22 mouse cellular contexts compared by ENCODE assay signal in genomic region chr2:14846727-14847126, GRCm38 (mm10).
DNase-seq lines count a peak whose midpoint lies in the region; ATAC-seq lines count a peak whose summit lies in the region.
"Had no signal": no experiment of that assay in that cellular context is flagged by ENCODE, and none has a peak within 500 bp of the region (broad histone marks: within the 10 kb centered on the region; RNA-seq: fewer than 3 reads in every experiment).

No protein-coding gene starts in this region.

- no peak for DNase-seq in forebrain, embryonic 11.5 days (ENCODE audit: low spot score)
- DNase-seq in heart, adult 11 months: peak; percentile 27
- no peak for DNase-seq in heart, adult 9 months (ENCODE audit: low spot score in 2 of 2)
- peak; percentile 39 for DNase-seq in brain, embryonic 18.5 days (ENCODE audit: low read depth, low spot score)
- DNase-seq: adrenal gland, adult 2 months; adrenal gland, postnatal 14 days; cerebellum, adult 11 months; cerebellum, adult 2 months; cerebellum, adult 9-11 months; cerebellum, postnatal 25 days; gastrocnemius, postnatal 25 days; heart, adult 2 months; kidney, adult 2 months had no signal

- no peaks in the 10 kb centered on the region for H3K4me1 ChIP-seq in forebrain, embryonic 16.5 days (replicated peaks; ENCODE audit: control insufficient read depth, insufficient read depth, low read length)
- H3K4me1 ChIP-seq in forebrain, embryonic 11.5 days (replicated peaks; ENCODE audit: control insufficient read depth, insufficient read depth, low read length): no peaks in the 10 kb centered on the region
- H3K4me1 ChIP-seq: embryonic facial prominence, embryonic 12.5 days; embryonic facial prominence, embryonic 15.5 days; hindbrain, embryonic 12.5 days; hindbrain, embryonic 15.5 days had no signal

- no peaks in the 10 kb centered on the region for H3K9me3 ChIP-seq in forebrain, embryonic 16.5 days (ENCODE audit: control insufficient read depth, low read length)
- no peaks in the 10 kb centered on the region for H3K9me3 ChIP-seq in forebrain, embryonic 11.5 days (ENCODE audit: control insufficient read depth, low read length)
- H3K9me3 ChIP-seq: embryonic facial prominence, embryonic 12.5 days; embryonic facial prominence, embryonic 15.5 days; hindbrain, embryonic 12.5 days; hindbrain, embryonic 15.5 days had no signal

- H3K4me2 ChIP-seq in forebrain, embryonic 16.5 days (ENCODE audit: low read length): no peak overlapping the region
- H3K4me2 ChIP-seq in forebrain, embryonic 11.5 days (ENCODE audit: low read depth, low read length, severe bottlenecking): no peak overlapping the region
- H3K4me2 ChIP-seq: embryonic facial prominence, embryonic 12.5 days; embryonic facial prominence, embryonic 15.5 days; heart, embryonic 11.5 days; hindbrain, embryonic 12.5 days; hindbrain, embryonic 15.5 days had no signal

- 58% methylated on average over 1 of the region's 1 CpGs for WGBS in forebrain, embryonic 16.5 days
- WGBS in forebrain, embryonic 11.5 days: 80% methylated on average over 1 of the region's 1 CpGs

- H3K4me3 ChIP-seq in forebrain, embryonic 16.5 days (replicated peaks; ENCODE audit: low read length): no peak overlapping the region
- H3K4me3 ChIP-seq in forebrain, embryonic 11.5 days (ENCODE audit: low read depth, low read length): no peak overlapping the region
- H3K4me3 ChIP-seq: embryonic facial prominence, embryonic 12.5 days; embryonic facial prominence, embryonic 15.5 days; heart, adult 2 months; hindbrain, embryonic 12.5 days; hindbrain, embryonic 15.5 days had no signal

- no peak overlapping the region for H3K27ac ChIP-seq in forebrain, embryonic 16.5 days (ENCODE audit: low read length)
- H3K27ac ChIP-seq in forebrain, embryonic 11.5 days (ENCODE audit: low read depth, low read length): no peak overlapping the region
- H3K27ac ChIP-seq: embryonic facial prominence, embryonic 12.5 days; embryonic facial prominence, embryonic 15.5 days; heart, adult 2 months; hindbrain, embryonic 12.5 days; hindbrain, embryonic 15.5 days had no signal

- H3K9ac ChIP-seq in forebrain, embryonic 16.5 days (replicated peaks; ENCODE audit: low read depth, low read length): no peak overlapping the region
- no peak overlapping the region for H3K9ac ChIP-seq in forebrain, embryonic 11.5 days (ENCODE audit: low read length)
- H3K9ac ChIP-seq: embryonic facial prominence, embryonic 12.5 days; embryonic facial prominence, embryonic 15.5 days; hindbrain, embryonic 12.5 days; hindbrain, embryonic 15.5 days had no signal

- H3K36me3 ChIP-seq in forebrain, embryonic 16.5 days (ENCODE audit: control insufficient read depth, insufficient read depth): no peaks in the 10 kb centered on the region
- no peaks in the 10 kb centered on the region for H3K36me3 ChIP-seq in forebrain, embryonic 11.5 days (ENCODE audit: control insufficient read depth, insufficient read depth, low read length)
- H3K36me3 ChIP-seq: embryonic facial prominence, embryonic 12.5 days; embryonic facial prominence, embryonic 15.5 days; hindbrain, embryonic 12.5 days; hindbrain, embryonic 15.5 days had no signal

- peak; percentile 90 for ATAC-seq in forebrain, embryonic 16.5 days
- ATAC-seq in forebrain, embryonic 11.5 days (replicated peaks; ENCODE audit: low FRiP score): no peak
- no peak for ATAC-seq in megakaryocyte progenitor cell, adult 5-6 weeks (replicated peaks; ENCODE audit: poor library complexity)
- ATAC-seq: CD4-positive, CD25-positive, alpha-beta regulatory T cell, adult 4 months; intestine, postnatal 0 days had no signal

- H3K27me3 ChIP-seq in forebrain, embryonic 16.5 days (replicated peaks; ENCODE audit: control insufficient read depth, insufficient read depth, low read length): no peaks in the 10 kb centered on the region
- no peaks in the 10 kb centered on the region for H3K27me3 ChIP-seq in forebrain, embryonic 11.5 days (ENCODE audit: control insufficient read depth, insufficient read depth, low read length)
- H3K27me3 ChIP-seq: embryonic facial prominence, embryonic 12.5 days; embryonic facial prominence, embryonic 15.5 days; hindbrain, embryonic 12.5 days; hindbrain, embryonic 15.5 days had no signal

Comparison
In these comparisons a context has a peak if more than half of its experiments do, and no peak if none do; other contexts are left out.
1. DNase-seq: peak in heart, adult 11 months (single experiment) and brain, embryonic 18.5 days (single experiment); none in forebrain, embryonic 11.5 days (single experiment) and heart, adult 9 months (0 of 2).